Mouse (Mus musculus): ENCODE results near the gene Zfp36. TPM values are rescaled to one million over a fixed set of nuclear protein-coding genes. Genes with fewer than 3 reads are reported as not detected.

Zfp36 gene
- polyA plus RNA-seq (2015; fragmentation: Nextera tagmentation; extraction: Ambion mirVana) = 22.8 and 26.0 TPM in 2 replicates

GRCm38 (mm10) chr7:28380237-28381016 lies at the start of gene Zfp36:
Gene Zfp36 (minus strand): TSS chr7:28380253.
- WGBS = 39% methylated on average over 17 of the region's 17 CpGs
- ATAC-seq (ENCODE audit: insufficient number of reproducible peaks, low FRiP score, low TSS enrichment, low read depth) = no peak
- Histone ChIP-seq H3K27ac (peak within 1 kb of the TSS; percentile 99), H3K4me2 (peak within 1 kb of the TSS; percentile 82), H3K27me3 (no peaks in the 10 kb centered on the region), H3K4me1 (peaks cover 72% of the 10 kb centered on the region), H3K9ac (peak within 1 kb of the TSS; percentile 82; the same call in 1 of the 2 replicates), H3K36me3 (peaks cover 11% of the 10 kb centered on the region; the same call in 1 of the 2 replicates), H3K4me3 (peak within 1 kb of the TSS; percentile 71), H3K9me3 (no peaks in the 10 kb centered on the region)

- no peak for ATAC-seq (ENCODE audit: insufficient number of reproducible peaks, low FRiP score, low TSS enrichment, low read depth)
- peaks cover 5% of the 10 kb centered on the region; the same call in 1 of the 2 replicates for H3K4me1 ChIP-seq
- no peak overlapping the region for H3K4me2 ChIP-seq
- H3K27ac ChIP-seq = no peak overlapping the region
- H3K9me3 ChIP-seq = no peaks in the 10 kb centered on the region
- peaks cover 28% of the 10 kb centered on the region for H3K36me3 ChIP-seq
- H3K27me3 ChIP-seq = no peaks in the 10 kb centered on the region
- H3K4me3 ChIP-seq = no peak overlapping the region
- no peak overlapping the region for H3K9ac ChIP-seq
These were observed 47.7 kb upstream of the Zfp36 start for GRCm38 (mm10) chr7:28427738-28428137.

GRCm38 (mm10) chr7:28423018-28423417 lies 43.0 kb upstream of the Zfp36 start:
- H3K4me1 ChIP-seq = peaks cover 9% of the 10 kb centered on the region; the same call in 1 of the 2 replicates
- no peak overlapping the region for H3K27ac ChIP-seq
- no peak for ATAC-seq (ENCODE audit: insufficient number of reproducible peaks, low FRiP score, low TSS enrichment, low read depth)
- no peaks in the 10 kb centered on the region for H3K27me3 ChIP-seq
- H3K36me3 ChIP-seq = peaks cover 61% of the 10 kb centered on the region
- 93% methylated on average over 1 of the region's 1 CpGs for WGBS
- no peak overlapping the region for H3K4me2 ChIP-seq
- H3K4me3 ChIP-seq = no peak overlapping the region
- no peak overlapping the region for H3K9ac ChIP-seq
- no peaks in the 10 kb centered on the region for H3K9me3 ChIP-seq

- no peak overlapping the region for H3K27ac ChIP-seq
- no peak overlapping the region for H3K4me3 ChIP-seq
- H3K9me3 ChIP-seq = no peaks in the 10 kb centered on the region
- H3K36me3 ChIP-seq = peaks cover 91% of the 10 kb centered on the region
- peaks cover 12% of the 10 kb centered on the region; the same call in 1 of the 2 replicates for H3K4me1 ChIP-seq
- no peak overlapping the region for H3K9ac ChIP-seq
- WGBS = 78% methylated on average over 2 of the region's 2 CpGs
- H3K27me3 ChIP-seq = no peaks in the 10 kb centered on the region
- no peak overlapping the region for H3K4me2 ChIP-seq
- no peak for ATAC-seq (ENCODE audit: insufficient number of reproducible peaks, low FRiP score, low TSS enrichment, low read depth)
These were observed 39.4 kb upstream of the Zfp36 start for GRCm38 (mm10) chr7:28419416-28419815.

GRCm38 (mm10) chr7:28418096-28418670 lies 38.1 kb upstream of the Zfp36 start:
- H3K27me3 ChIP-seq = no peaks in the 10 kb centered on the region
- WGBS = 58% methylated on average over 8 of the region's 8 CpGs
- no peak overlapping the region for H3K4me2 ChIP-seq
- H3K27ac ChIP-seq = peak overlapping the region; percentile 50; the same call in 1 of the 2 replicates
- peaks cover 12% of the 10 kb centered on the region; the same call in 1 of the 2 replicates for H3K4me1 ChIP-seq
- peaks cover 93% of the 10 kb centered on the region for H3K36me3 ChIP-seq
- H3K4me3 ChIP-seq = no peak overlapping the region
- no peak overlapping the region for H3K9ac ChIP-seq
- H3K9me3 ChIP-seq = no peaks in the 10 kb centered on the region
- 0 out of 2 replicates have a peak, but pooled peaks have one; percentile 59 for ATAC-seq (ENCODE audit: insufficient number of reproducible peaks, low FRiP score, low TSS enrichment, low read depth)

- ATAC-seq (ENCODE audit: insufficient number of reproducible peaks, low FRiP score, low TSS enrichment, low read depth) = no peak
- Histone ChIP-seq H3K27ac (no peak overlapping the region), H3K9ac (no peak overlapping the region), H3K4me2 (no peak overlapping the region), H3K36me3 (peaks cover 93% of the 10 kb centered on the region), H3K4me3 (no peak overlapping the region), H3K27me3 (no peaks in the 10 kb centered on the region), H3K9me3 (no peaks in the 10 kb centered on the region), H3K4me1 (peaks cover 12% of the 10 kb centered on the region; the same call in 1 of the 2 replicates)
These were observed 37.3 kb upstream of the Zfp36 start for GRCm38 (mm10) chr7:28417368-28417767.

- 85% methylated on average over 4 of the region's 4 CpGs for WGBS
- H3K4me2 ChIP-seq = no peak overlapping the region
- 0 out of 2 replicates have a peak, but pooled peaks cover 4% of the 10 kb centered on the region for H3K4me1 ChIP-seq
- H3K27me3 ChIP-seq = no peaks in the 10 kb centered on the region
- H3K4me3 ChIP-seq = no peak overlapping the region
- H3K36me3 ChIP-seq = peaks cover 92% of the 10 kb centered on the region
- H3K27ac ChIP-seq = no peak overlapping the region
- H3K9me3 ChIP-seq = no peaks in the 10 kb centered on the region
- H3K9ac ChIP-seq = no peak overlapping the region
- no peak for ATAC-seq (ENCODE audit: insufficient number of reproducible peaks, low FRiP score, low TSS enrichment, low read depth)
These were observed 32.8 kb upstream of the Zfp36 start for GRCm38 (mm10) chr7:28412826-28413225.

GRCm38 (mm10) chr7:28410841-28411475 lies 30.9 kb upstream of the Zfp36 start:
- Histone ChIP-seq H3K36me3 (peaks cover 94% of the 10 kb centered on the region), H3K4me3 (no peak overlapping the region), H3K27me3 (no peaks in the 10 kb centered on the region), H3K4me1 (0 out of 2 replicates have a peak, but pooled peaks cover 3% of the 10 kb centered on the region), H3K4me2 (no peak overlapping the region), H3K9me3 (no peaks in the 10 kb centered on the region), H3K27ac (no peak overlapping the region), H3K9ac (no peak overlapping the region)
- no peak for ATAC-seq (ENCODE audit: insufficient number of reproducible peaks, low FRiP score, low TSS enrichment, low read depth)
- 87% methylated on average over 3 of the region's 3 CpGs for WGBS

GRCm38 (mm10) chr7:28401942-28402341 lies 21.9 kb upstream of the Zfp36 start:
- Histone ChIP-seq H3K9ac (no peak overlapping the region), H3K4me2 (no peak overlapping the region), H3K27me3 (no peaks in the 10 kb centered on the region), H3K4me3 (no peak overlapping the region), H3K36me3 (peaks cover 93% of the 10 kb centered on the region), H3K9me3 (no peaks in the 10 kb centered on the region), H3K27ac (no peak overlapping the region), H3K4me1 (no peaks in the 10 kb centered on the region)
- ATAC-seq (ENCODE audit: insufficient number of reproducible peaks, low FRiP score, low TSS enrichment, low read depth) = no peak
- WGBS = 81% methylated on average over 3 of the region's 3 CpGs

- H3K36me3 ChIP-seq = peaks cover 91% of the 10 kb centered on the region
- H3K4me3 ChIP-seq = no peak overlapping the region
- 85% methylated on average over 1 of the region's 1 CpGs for WGBS
- no peaks in the 10 kb centered on the region for H3K27me3 ChIP-seq
- H3K4me2 ChIP-seq = no peak overlapping the region
- H3K9me3 ChIP-seq = no peaks in the 10 kb centered on the region
- no peak for ATAC-seq (ENCODE audit: insufficient number of reproducible peaks, low FRiP score, low TSS enrichment, low read depth)
- H3K9ac ChIP-seq = no peak overlapping the region
- no peaks in the 10 kb centered on the region for H3K4me1 ChIP-seq
- peak overlapping the region; percentile 8; the same call in 1 of the 2 replicates for H3K27ac ChIP-seq
These were observed 21.0 kb upstream of the Zfp36 start for GRCm38 (mm10) chr7:28401030-28401429.

GRCm38 (mm10) chr7:28398696-28399340 lies 18.8 kb upstream of the Zfp36 start:
- Histone ChIP-seq H3K27ac (no peak overlapping the region), H3K27me3 (no peaks in the 10 kb centered on the region), H3K4me3 (no peak overlapping the region), H3K9ac (no peak overlapping the region), H3K4me1 (peaks cover 2% of the 10 kb centered on the region; the same call in 1 of the 2 replicates), H3K4me2 (no peak overlapping the region), H3K9me3 (no peaks in the 10 kb centered on the region), H3K36me3 (peaks cover 85% of the 10 kb centered on the region)
- WGBS = 91% methylated on average over 10 of the region's 10 CpGs
- ATAC-seq (ENCODE audit: insufficient number of reproducible peaks, low FRiP score, low TSS enrichment, low read depth) = no peak
